Mouse (Mus musculus) neural tube, embryonic 14.5 days (tissue): ENCODE measurements at regions not wholly inside any gene's neighbourhood (a gene's known extent, or its start where the extent isn't known, plus 50 kb on each side); places are given as distances from the start of the nearest gene placed in this dataset.
A peak's percentile ranks its signal among the peaks of the same experiment; 100 is the strongest.
"Not testable (repeated sequence)": the region's sequence is repeated elsewhere in the genome, so short reads cannot be mapped to it uniquely, and the experiment has no call there.

Experiments used
- ATAC-seq: fragments of 200-750 bp; cut with Nextera tagmentation; 2 replicates; pipeline ENCODE4 v1.8.0; 2017; ENCODE audit warnings: low read depth, mild to moderate bottlenecking, moderate TSS enrichment, moderate library complexity
- H3K27ac ChIP-seq: fragments of 300-500 bp; sonication (generic); 2 replicates; pipeline ENCODE4 v1.5.1; 2014; ENCODE audit warnings: low read depth, mild to moderate bottlenecking, control low read depth, low read length, moderate library complexity, mixed read lengths
- H3K27me3 ChIP-seq: fragments of 300-500 bp; sonication (generic); 2 replicates; pipeline ENCODE4 v1.6.1; 2014; ENCODE audit warnings: low read length; ENCODE audit not compliant: control insufficient read depth, insufficient read depth
- H3K36me3 ChIP-seq: fragments of 300-500 bp; sonication (generic); 2 replicates; pipeline ENCODE4 v1.6.1; 2014; ENCODE audit warnings: low read length, mixed read lengths; ENCODE audit not compliant: control insufficient read depth, insufficient read depth
- H3K4me1 ChIP-seq: fragments of 300-500 bp; sonication (generic); 2 replicates; pipeline ENCODE4 v1.6.1; 2014; ENCODE audit warnings: low read length; ENCODE audit not compliant: control insufficient read depth, insufficient read depth
- H3K4me2 ChIP-seq: fragments of 300-500 bp; sonication (generic); 2 replicates; pipeline ENCODE4 v1.6.1; 2014; ENCODE audit warnings: mild to moderate bottlenecking, low read depth, low read length, control low read depth
- H3K4me3 ChIP-seq: fragments of 300-500 bp; sonication (generic); 2 replicates; pipeline ENCODE4 v1.5.1; 2014; ENCODE audit warnings: low read depth, low read length, control low read depth, mixed read lengths
- H3K9ac ChIP-seq: fragments of 300-500 bp; sonication (generic); replicated peaks from 2 replicates; pipeline ENCODE4 v1.6.1; 2014; ENCODE audit warnings: low read depth, mild to moderate bottlenecking, control low read depth, low read length, mixed read lengths
- H3K9me3 ChIP-seq: fragments of 300-500 bp; sonication (generic); 2 replicates; pipeline ENCODE4 v1.6.1; 2016; ENCODE audit warnings: low read length; ENCODE audit not compliant: control insufficient read depth
- WGBS: fragments of 180-500 bp; shearing (Covaris S2); extraction: QIAGEN DNeasy Blood & Tissue Kit; methylation state at CpG from one replicate; pipeline ENCODE4 v1.1.7; 2014; 5-methylcytosine and 5-hydroxymethylcytosine counted together

- ATAC-seq: peak; percentile 93
- WGBS: 21% methylated on average over 1 of the region's 1 CpGs
Measured at GRCm38 (mm10) chr3:6427905-6428304, 192.3 kb downstream of the 1700008P02Rik start.

DNA sequence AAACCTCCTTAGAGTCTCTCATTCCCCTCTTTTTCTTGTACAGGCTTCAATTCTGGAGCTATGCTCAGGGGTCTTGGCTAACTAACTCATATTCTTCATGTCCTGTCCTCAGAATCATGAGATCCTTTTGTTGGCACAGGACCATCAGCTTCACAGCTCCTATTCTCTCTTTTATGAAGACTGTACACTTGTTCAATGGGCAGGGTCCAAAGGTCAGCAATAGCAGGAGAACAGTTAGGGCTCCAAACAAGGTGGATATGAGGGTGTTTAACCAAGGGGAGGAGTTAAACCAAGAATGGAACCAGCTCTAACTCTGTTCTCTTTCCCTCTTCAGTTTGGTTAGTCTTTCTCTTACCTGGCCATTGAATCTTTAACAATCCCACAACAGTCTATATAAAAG lies 219.4 kb downstream of the 1700008P02Rik start:
- H3K27ac ChIP-seq: no peak overlapping the region
- no peaks in the 10 kb centered on the region for H3K27me3 ChIP-seq
- H3K4me3 ChIP-seq: no peak overlapping the region
- H3K4me1 ChIP-seq: no peaks in the 10 kb centered on the region
- H3K9me3 ChIP-seq: no peaks in the 10 kb centered on the region
- H3K36me3 ChIP-seq: no peaks in the 10 kb centered on the region
- no peak overlapping the region for H3K4me2 ChIP-seq
- no peak overlapping the region for H3K9ac ChIP-seq
- ATAC-seq: no peak

More at GRCm38 (mm10) chr3:6427905-6428304, 192.3 kb downstream of the 1700008P02Rik start:
- H3K36me3 ChIP-seq: no peaks in the 10 kb centered on the region
- no peak overlapping the region for H3K4me2 ChIP-seq
- no peaks in the 10 kb centered on the region for H3K4me1 ChIP-seq
- no peak overlapping the region for H3K9ac ChIP-seq
- H3K9me3 ChIP-seq: no peaks in the 10 kb centered on the region
- H3K27ac ChIP-seq: no peak overlapping the region
- H3K27me3 ChIP-seq: no peaks in the 10 kb centered on the region
- no peak overlapping the region for H3K4me3 ChIP-seq

DNA sequence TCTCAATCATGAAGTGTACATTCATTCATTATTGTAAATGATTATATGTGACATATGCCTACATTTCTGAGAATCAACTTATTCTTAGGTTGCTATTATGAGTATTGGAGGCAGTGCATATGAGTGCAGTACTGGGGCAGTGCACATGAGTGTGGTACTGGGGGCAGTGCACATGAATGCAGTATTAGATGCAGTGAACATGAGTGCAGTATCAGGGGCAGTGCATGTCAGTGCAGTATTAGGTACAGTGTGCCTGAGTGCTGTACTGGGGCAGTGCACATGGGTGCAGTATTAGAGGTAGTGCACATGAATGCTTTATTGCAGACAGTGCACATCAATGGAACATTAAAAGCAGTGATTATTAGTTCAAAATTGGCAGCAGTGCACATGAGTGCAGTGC lies 234.6 kb downstream of the 1700008P02Rik start:
- Histone ChIP-seq H3K4me1 (no peaks in the 10 kb centered on the region), H3K9ac (no peak overlapping the region), H3K27me3 (no peaks in the 10 kb centered on the region), H3K9me3 (no peaks in the 10 kb centered on the region), H3K4me2 (no peak overlapping the region), H3K27ac (no peak overlapping the region), H3K36me3 (no peaks in the 10 kb centered on the region), H3K4me3 (no peak overlapping the region)
- peak; percentile 77 for ATAC-seq

- Histone ChIP-seq H3K4me3 (no peak overlapping the region), H3K9me3 (no peaks in the 10 kb centered on the region), H3K36me3 (no peaks in the 10 kb centered on the region), H3K4me2 (no peak overlapping the region), H3K9ac (no peak overlapping the region), H3K27ac (no peak overlapping the region), H3K27me3 (no peaks in the 10 kb centered on the region), H3K4me1 (no peaks in the 10 kb centered on the region)
- no peak for ATAC-seq
Measured at GRCm38 (mm10) chr3:6382896-6383295, 237.3 kb downstream of the 1700008P02Rik start.

DNA sequence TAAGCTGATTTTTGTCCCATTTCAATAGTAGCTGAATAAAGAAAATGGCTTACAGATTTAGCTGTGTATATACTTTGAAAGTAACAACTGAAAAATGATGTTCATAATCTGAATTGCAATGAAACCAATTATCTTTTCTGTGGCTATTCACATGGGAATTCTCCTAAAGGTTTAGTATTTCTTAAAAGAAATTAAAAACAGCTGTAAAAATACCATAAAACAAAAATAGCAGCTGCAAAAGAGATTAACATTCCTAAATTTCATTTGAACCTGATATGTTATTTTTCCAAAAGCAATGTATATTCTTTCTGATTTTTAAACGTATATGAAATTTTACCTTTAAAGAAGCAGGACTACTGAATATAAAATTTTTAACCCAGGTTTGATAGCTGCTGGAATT lies 237.9 kb downstream of the 1700008P02Rik start:
- H3K27me3 ChIP-seq: no peaks in the 10 kb centered on the region
- no peak overlapping the region for H3K4me2 ChIP-seq
- no peak for ATAC-seq
- no peaks in the 10 kb centered on the region for H3K36me3 ChIP-seq
- H3K9ac ChIP-seq: no peak overlapping the region
- 69% methylated on average over 1 of the region's 1 CpGs for WGBS
- H3K4me3 ChIP-seq: no peak overlapping the region
- no peaks in the 10 kb centered on the region for H3K4me1 ChIP-seq
- H3K9me3 ChIP-seq: no peaks in the 10 kb centered on the region
- H3K27ac ChIP-seq: no peak overlapping the region

DNA sequence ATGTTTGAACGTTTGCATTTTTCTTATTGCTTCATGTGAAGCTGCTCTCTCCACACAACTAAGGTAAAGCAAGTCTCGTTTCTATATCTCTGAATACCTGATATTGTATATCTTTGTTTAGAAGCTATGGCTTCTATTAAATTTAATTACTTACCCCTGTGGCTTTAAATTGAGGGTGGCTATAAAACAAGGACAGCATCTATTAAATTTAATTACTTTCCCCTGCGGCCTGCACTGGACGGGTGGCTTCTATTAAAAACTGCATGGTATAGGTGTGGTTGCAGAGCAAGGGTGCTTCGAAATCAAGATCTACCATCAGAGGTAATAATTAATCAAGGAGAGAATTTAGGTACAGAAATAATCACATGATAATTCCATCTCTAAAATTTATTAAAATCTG lies 238.5 kb downstream of the 1700008P02Rik start:
- H3K4me1 ChIP-seq: no peaks in the 10 kb centered on the region
- peak; percentile 81 for ATAC-seq
- H3K27ac ChIP-seq: no peak overlapping the region
- H3K4me3 ChIP-seq: no peak overlapping the region
- H3K9me3 ChIP-seq: no peaks in the 10 kb centered on the region
- no peak overlapping the region for H3K9ac ChIP-seq
- H3K4me2 ChIP-seq: no peak overlapping the region
- no peaks in the 10 kb centered on the region for H3K27me3 ChIP-seq
- no peaks in the 10 kb centered on the region for H3K36me3 ChIP-seq
- 34% methylated on average over 5 of the region's 5 CpGs for WGBS

DNA sequence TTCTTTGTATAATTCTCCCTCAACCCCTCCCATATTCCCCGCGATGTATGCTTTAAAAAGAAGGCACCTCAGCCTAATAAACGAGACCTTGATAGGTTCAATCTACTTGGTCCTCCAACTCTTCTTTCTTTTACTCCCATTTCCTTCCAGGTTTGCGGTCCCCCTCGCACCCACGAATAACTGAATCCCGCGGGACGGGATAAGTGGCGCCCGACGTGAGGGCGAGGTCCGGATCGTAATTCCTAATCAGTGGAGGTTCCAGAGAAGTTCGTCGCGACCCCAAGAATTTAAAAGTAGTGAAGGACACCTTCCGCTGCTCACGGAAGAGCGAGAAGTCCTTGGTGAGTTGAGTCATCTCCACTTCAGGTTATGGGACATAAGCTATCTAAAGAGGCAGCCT lies 281.2 kb downstream of the 1700008P02Rik start:
- H3K4me3 ChIP-seq, H3K27me3 ChIP-seq, H3K36me3 ChIP-seq, H3K27ac ChIP-seq, H3K4me2 ChIP-seq, H3K4me1 ChIP-seq, ATAC-seq, H3K9me3 ChIP-seq, H3K9ac ChIP-seq: not testable (repeated sequence)
- no CpG with 5 or more reads among the region's 21 CpGs for WGBS

- H3K36me3 ChIP-seq: no peaks in the 10 kb centered on the region
- no peak for ATAC-seq
- no peak overlapping the region for H3K4me3 ChIP-seq
- WGBS: 46% methylated on average over 6 of the region's 6 CpGs
- H3K9ac ChIP-seq: no peak overlapping the region
- H3K9me3 ChIP-seq: no peaks in the 10 kb centered on the region
- no peak overlapping the region for H3K4me2 ChIP-seq
- no peak overlapping the region for H3K27ac ChIP-seq
- no peaks in the 10 kb centered on the region for H3K4me1 ChIP-seq
- H3K27me3 ChIP-seq: no peaks in the 10 kb centered on the region
Measured at GRCm38 (mm10) chr3:6320818-6321504, 299.3 kb downstream of the 1700008P02Rik start.

- Histone ChIP-seq H3K27me3 (no peaks in the 10 kb centered on the region), H3K9me3 (no peaks in the 10 kb centered on the region), H3K9ac (no peak overlapping the region), H3K4me1 (no peaks in the 10 kb centered on the region), H3K4me2 (no peak overlapping the region), H3K4me3 (no peak overlapping the region), H3K36me3 (no peaks in the 10 kb centered on the region), H3K27ac (no peak overlapping the region)
- ATAC-seq: peak; percentile 90
Measured at GRCm38 (mm10) chr3:6289500-6289899, 330.7 kb downstream of the 1700008P02Rik start.
